Mouse (Mus musculus): ENCODE measurements around the gene Akt2. TPM values are rescaled to one million over a fixed set of nuclear protein-coding genes. Genes with fewer than 3 reads are reported as not detected.

Akt2 gene
- total RNA-seq, 2 experiments from 2014 or later = 135 to 142 TPM

Other genes with a start within 250 kb of the Akt2 start
- gene Shkbp1, start 235.5 kb upstream of the Akt2 start, total RNA-seq (2021) = 1 to 10 TPM; 1.7 to 2.1 TPM
- gene Gm20479, start 234.1 kb upstream of the Akt2 start, total RNA-seq (2021) = not detected
- under 1 TPM in 1 of 2 experiments, not detected in 1; 0.03 TPM for gene Sptbn4, start 143.9 kb upstream of the Akt2 start, total RNA-seq (2021)
- 10 to 100 TPM; 10.9 to 12.7 TPM for gene Blvrb, start 143.6 kb upstream of the Akt2 start, total RNA-seq (2021)
- gene Sertad3, start 117.8 kb upstream of the Akt2 start, total RNA-seq (2021) = 1 to 10 TPM; 4.5 to 5.3 TPM
- gene Sertad1, start 104.6 kb upstream of the Akt2 start, total RNA-seq (2021) = 1 to 10 TPM; 7.1 to 8.8 TPM
- 10 to 100 TPM in 1 of 2 experiments, 1 to 10 TPM in 1; 4.6 to 10.7 TPM for gene Prx, start 92.2 kb upstream of the Akt2 start, total RNA-seq (2021)
- gene Hipk4, start 68.3 kb upstream of the Akt2 start, total RNA-seq (2021) = under 1 TPM; 0.07 to 0.08 TPM
- gene Pld3, start 38.3 kb upstream of the Akt2 start, total RNA-seq (2021) = 10 to 100 TPM; 12.6 to 13.6 TPM
- gene 2310022A10Rik, start 38.3 kb upstream of the Akt2 start, total RNA-seq (2021) = 100 to 1,000 TPM in 1 of 2 experiments, 10 to 100 TPM in 1; 96.8 to 127 TPM
- not detected for gene Ttc9b, start 62.4 kb downstream of the Akt2 start, total RNA-seq (2021)
- 10 to 100 TPM; 30.6 to 34.2 TPM for gene Map3k10, start 83.0 kb downstream of the Akt2 start, total RNA-seq (2021)
- gene Zfp607b, start 97.8 kb downstream of the Akt2 start, total RNA-seq (2021) = under 1 TPM; 0.26 to 0.37 TPM
- gene Zfp60, start 139.8 kb downstream of the Akt2 start, total RNA-seq (2021) = 1 to 10 TPM; 4.5 to 5.8 TPM
- 1 to 10 TPM; 3.4 to 3.5 TPM for gene Zfp626, start 215.6 kb downstream of the Akt2 start, total RNA-seq (2021)
- 1 to 10 TPM; 1.7 to 2.7 TPM for gene Zfp59, start 247.1 kb downstream of the Akt2 start, total RNA-seq (2021)

All from gastrocnemius, postnatal 36 days (tissue).